Mouse (Mus musculus): ENCODE measurements around the gene Hivep3. TPM values are rescaled to one million over a fixed set of nuclear protein-coding genes. Genes with fewer than 3 reads are reported as not detected.

Gene Hivep3
- polyA plus RNA-seq, 1 experiment from 2014 or later = 17.1 TPM

GRCm38 (mm10) chr4:119957970-119958369, 224.4 kb downstream of the Hivep3 start:
- DNase-seq = no peak
- 93% methylated on average over 2 of the region's 2 CpGs for WGBS

GRCm38 (mm10) chr4:119959293-119959692, 225.7 kb downstream of the Hivep3 start:
- ATAC-seq (ENCODE audit: low FRiP score, low TSS enrichment) = no peak
- no peaks in the 10 kb centered on the region for H3K4me1 ChIP-seq (ENCODE audit: control insufficient read depth, insufficient read depth, low read length)
- 83% methylated on average over 7 of the region's 7 CpGs for WGBS
- H3K36me3 ChIP-seq (ENCODE audit: control insufficient read depth, insufficient read depth, low read length) = no peaks in the 10 kb centered on the region
- H3K27ac ChIP-seq (replicated peaks; ENCODE audit: low read depth, low read length) = no peak overlapping the region
- no peak overlapping the region for H3K4me3 ChIP-seq (replicated peaks; ENCODE audit: low read depth, low read length)
- H3K27me3 ChIP-seq (ENCODE audit: control insufficient read depth, insufficient read depth, low read length) = no peaks in the 10 kb centered on the region
- no peak overlapping the region for H3K9ac ChIP-seq (replicated peaks; ENCODE audit: low read length)
- DNase-seq = no peak
- H3K4me2 ChIP-seq (ENCODE audit: low read length) = no peak overlapping the region
- no peaks in the 10 kb centered on the region for H3K9me3 ChIP-seq (ENCODE audit: control insufficient read depth, low read length)

More at GRCm38 (mm10) chr4:119957970-119958369, 224.4 kb downstream of the Hivep3 start:
- Histone ChIP-seq H3K4me2 (ENCODE audit: low read length) (no peak overlapping the region), H3K36me3 (ENCODE audit: control insufficient read depth, insufficient read depth, low read length) (no peaks in the 10 kb centered on the region), H3K9me3 (ENCODE audit: control insufficient read depth, low read length) (no peaks in the 10 kb centered on the region), H3K27me3 (ENCODE audit: control insufficient read depth, insufficient read depth, low read length) (no peaks in the 10 kb centered on the region), H3K4me3 (replicated peaks; ENCODE audit: low read depth, low read length) (no peak overlapping the region), H3K4me1 (ENCODE audit: control insufficient read depth, insufficient read depth, low read length) (no peaks in the 10 kb centered on the region), H3K27ac (replicated peaks; ENCODE audit: low read depth, low read length) (no peak overlapping the region), H3K9ac (replicated peaks; ENCODE audit: low read length) (no peak overlapping the region)
- ATAC-seq (ENCODE audit: low FRiP score, low TSS enrichment) = no peak

- H3K4me2 ChIP-seq (ENCODE audit: low read length) = no peak overlapping the region
- H3K9ac ChIP-seq (replicated peaks; ENCODE audit: low read length) = no peak overlapping the region
- DNase-seq (no peak), ATAC-seq (ENCODE audit: low FRiP score, low TSS enrichment) (no peak)
- no peaks in the 10 kb centered on the region for H3K27me3 ChIP-seq (ENCODE audit: control insufficient read depth, insufficient read depth, low read length)
- H3K4me3 ChIP-seq (replicated peaks; ENCODE audit: low read depth, low read length) = no peak overlapping the region
- no peaks in the 10 kb centered on the region for H3K9me3 ChIP-seq (ENCODE audit: control insufficient read depth, low read length)
- H3K4me1 ChIP-seq (ENCODE audit: control insufficient read depth, insufficient read depth, low read length) = no peaks in the 10 kb centered on the region
- no peak overlapping the region for H3K27ac ChIP-seq (replicated peaks; ENCODE audit: low read depth, low read length)
- H3K36me3 ChIP-seq (ENCODE audit: control insufficient read depth, insufficient read depth, low read length) = no peaks in the 10 kb centered on the region
- WGBS = 91% methylated on average over 1 of the region's 1 CpGs
These were observed 226.3 kb downstream of the Hivep3 start for GRCm38 (mm10) chr4:119959873-119960272.

GRCm38 (mm10) chr4:119960523-119960922, 226.9 kb downstream of the Hivep3 start:
- no peak overlapping the region for H3K4me2 ChIP-seq (ENCODE audit: low read length)
- DNase-seq = peak; percentile 26
- 77% methylated on average over 6 of the region's 6 CpGs for WGBS
- H3K27me3 ChIP-seq (ENCODE audit: control insufficient read depth, insufficient read depth, low read length) = no peaks in the 10 kb centered on the region
- H3K9ac ChIP-seq (replicated peaks; ENCODE audit: low read length) = no peak overlapping the region
- no peaks in the 10 kb centered on the region for H3K4me1 ChIP-seq (ENCODE audit: control insufficient read depth, insufficient read depth, low read length)
- H3K4me3 ChIP-seq (replicated peaks; ENCODE audit: low read depth, low read length) = no peak overlapping the region
- ATAC-seq (ENCODE audit: low FRiP score, low TSS enrichment) = peak; percentile 27; the same call in 1 of the 2 replicates
- no peak overlapping the region for H3K27ac ChIP-seq (replicated peaks; ENCODE audit: low read depth, low read length)
- H3K36me3 ChIP-seq (ENCODE audit: control insufficient read depth, insufficient read depth, low read length) = no peaks in the 10 kb centered on the region
- no peaks in the 10 kb centered on the region for H3K9me3 ChIP-seq (ENCODE audit: control insufficient read depth, low read length)

DNA sequence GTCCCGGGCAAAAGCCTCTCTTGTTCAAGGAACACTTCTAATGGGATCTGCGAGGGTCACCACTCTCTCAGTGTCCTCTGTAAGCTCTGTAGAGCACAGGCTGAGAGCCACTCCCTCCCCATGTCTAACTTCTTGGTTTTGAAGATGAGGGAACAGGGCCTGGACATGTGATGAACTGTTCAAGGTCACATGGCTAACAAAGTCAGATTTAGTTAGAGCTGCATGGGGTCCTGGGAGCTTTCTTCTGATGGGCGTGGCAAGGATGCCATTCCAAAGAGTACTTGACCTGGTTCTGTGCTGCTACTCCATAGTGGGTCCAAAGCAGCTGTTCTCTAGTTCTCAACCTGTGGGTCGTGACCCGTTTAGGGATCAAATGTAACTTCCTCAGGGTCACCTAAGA, 227.6 kb downstream of the Hivep3 start:
- no peak overlapping the region for H3K4me2 ChIP-seq (ENCODE audit: low read length)
- no peak overlapping the region for H3K9ac ChIP-seq (replicated peaks; ENCODE audit: low read length)
- no peaks in the 10 kb centered on the region for H3K4me1 ChIP-seq (ENCODE audit: control insufficient read depth, insufficient read depth, low read length)
- ATAC-seq (ENCODE audit: low FRiP score, low TSS enrichment) (no peak), DNase-seq (no peak)
- H3K4me3 ChIP-seq (replicated peaks; ENCODE audit: low read depth, low read length) = no peak overlapping the region
- no peaks in the 10 kb centered on the region for H3K9me3 ChIP-seq (ENCODE audit: control insufficient read depth, low read length)
- H3K27me3 ChIP-seq (ENCODE audit: control insufficient read depth, insufficient read depth, low read length) = no peaks in the 10 kb centered on the region
- H3K27ac ChIP-seq (replicated peaks; ENCODE audit: low read depth, low read length) = no peak overlapping the region
- WGBS = 85% methylated on average over 5 of the region's 5 CpGs
- H3K36me3 ChIP-seq (ENCODE audit: control insufficient read depth, insufficient read depth, low read length) = no peaks in the 10 kb centered on the region

GRCm38 (mm10) chr4:119962066-119962465, 228.5 kb downstream of the Hivep3 start:
- no peaks in the 10 kb centered on the region for H3K9me3 ChIP-seq (ENCODE audit: control insufficient read depth, low read length)
- H3K4me1 ChIP-seq (ENCODE audit: control insufficient read depth, insufficient read depth, low read length) = no peaks in the 10 kb centered on the region
- ATAC-seq (ENCODE audit: low FRiP score, low TSS enrichment) = no peak
- no peaks in the 10 kb centered on the region for H3K27me3 ChIP-seq (ENCODE audit: control insufficient read depth, insufficient read depth, low read length)
- no peak overlapping the region for H3K9ac ChIP-seq (replicated peaks; ENCODE audit: low read length)
- H3K4me3 ChIP-seq (replicated peaks; ENCODE audit: low read depth, low read length) = no peak overlapping the region
- H3K27ac ChIP-seq (replicated peaks; ENCODE audit: low read depth, low read length) = no peak overlapping the region
- WGBS = 88% methylated on average over 5 of the region's 5 CpGs
- no peaks in the 10 kb centered on the region for H3K36me3 ChIP-seq (ENCODE audit: control insufficient read depth, insufficient read depth, low read length)
- no peak for DNase-seq
- no peak overlapping the region for H3K4me2 ChIP-seq (ENCODE audit: low read length)

DNA sequence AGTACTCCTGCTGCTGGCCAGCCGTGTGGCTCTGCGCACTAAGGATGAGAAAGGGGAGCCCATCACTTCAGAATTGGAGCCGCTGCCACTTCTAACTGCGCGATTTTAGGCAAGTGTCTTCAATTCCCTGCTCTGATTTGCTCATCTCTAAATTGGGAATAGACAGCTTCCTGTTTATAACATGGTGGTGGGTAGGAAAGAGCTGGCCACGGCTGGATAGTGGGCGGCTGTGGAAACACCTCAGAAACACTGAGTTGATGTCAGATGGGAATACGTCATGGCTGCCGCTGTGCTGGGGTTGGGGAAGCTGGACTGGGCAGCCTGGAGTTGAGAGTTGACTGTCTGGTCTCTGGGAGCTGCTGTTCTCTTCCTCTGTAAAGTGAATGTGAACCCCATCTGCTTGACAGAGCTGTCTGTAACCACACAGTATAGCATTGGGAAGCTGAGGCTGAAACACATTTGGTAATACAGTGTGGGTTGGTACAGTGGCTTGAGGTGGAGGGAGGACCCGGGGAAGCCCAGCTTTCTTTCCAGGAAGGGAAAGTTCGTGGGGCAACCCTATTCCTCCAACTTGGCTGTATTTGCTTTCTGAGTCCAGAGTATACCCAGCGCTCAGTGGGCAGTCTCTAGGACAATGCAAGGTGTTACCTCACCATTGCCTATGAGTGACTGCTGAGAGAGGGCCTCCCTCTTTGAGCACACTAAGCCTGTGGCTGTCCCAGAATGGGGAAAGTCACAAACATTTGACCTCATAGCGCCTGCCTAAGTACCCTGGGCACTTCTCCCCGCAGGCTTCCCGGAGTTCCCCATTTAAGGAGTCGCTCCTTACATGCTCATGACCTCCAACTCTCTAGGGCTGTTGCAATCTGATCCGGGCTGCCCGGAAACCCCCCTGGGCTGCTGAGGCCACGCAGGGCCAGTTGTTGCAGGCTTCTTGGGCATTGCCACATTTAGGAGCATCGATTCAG, 232.8 kb downstream of the Hivep3 start:
- WGBS = 73% methylated on average over 20 of the region's 20 CpGs
- no peak for ATAC-seq (ENCODE audit: low FRiP score, low TSS enrichment)
- H3K27ac ChIP-seq (replicated peaks; ENCODE audit: low read depth, low read length) = no peak overlapping the region
- DNase-seq = no peak
- H3K4me1 ChIP-seq (ENCODE audit: control insufficient read depth, insufficient read depth, low read length) = peaks cover 12% of the 10 kb centered on the region
- H3K27me3 ChIP-seq (ENCODE audit: control insufficient read depth, insufficient read depth, low read length) = no peaks in the 10 kb centered on the region
- no peaks in the 10 kb centered on the region for H3K9me3 ChIP-seq (ENCODE audit: control insufficient read depth, low read length)
- H3K36me3 ChIP-seq (ENCODE audit: control insufficient read depth, insufficient read depth, low read length) = no peaks in the 10 kb centered on the region
- H3K9ac ChIP-seq (replicated peaks; ENCODE audit: low read length) = no peak overlapping the region
- no peak overlapping the region for H3K4me3 ChIP-seq (replicated peaks; ENCODE audit: low read depth, low read length)
- no peak overlapping the region for H3K4me2 ChIP-seq (ENCODE audit: low read length)

- DNase-seq (no peak), ATAC-seq (ENCODE audit: low FRiP score, low TSS enrichment) (no peak)
- H3K4me1 ChIP-seq (ENCODE audit: control insufficient read depth, insufficient read depth, low read length) = peaks cover 12% of the 10 kb centered on the region
- no peaks in the 10 kb centered on the region for H3K9me3 ChIP-seq (ENCODE audit: control insufficient read depth, low read length)
- no peak overlapping the region for H3K9ac ChIP-seq (replicated peaks; ENCODE audit: low read length)
- 61% methylated on average over 5 of the region's 5 CpGs for WGBS
- no peak overlapping the region for H3K4me2 ChIP-seq (ENCODE audit: low read length)
- H3K36me3 ChIP-seq (ENCODE audit: control insufficient read depth, insufficient read depth, low read length) = no peaks in the 10 kb centered on the region
- no peak overlapping the region for H3K4me3 ChIP-seq (replicated peaks; ENCODE audit: low read depth, low read length)
- H3K27me3 ChIP-seq (ENCODE audit: control insufficient read depth, insufficient read depth, low read length) = no peaks in the 10 kb centered on the region
- no peak overlapping the region for H3K27ac ChIP-seq (replicated peaks; ENCODE audit: low read depth, low read length)
These were observed 233.6 kb downstream of the Hivep3 start for GRCm38 (mm10) chr4:119967073-119967608.

DNA sequence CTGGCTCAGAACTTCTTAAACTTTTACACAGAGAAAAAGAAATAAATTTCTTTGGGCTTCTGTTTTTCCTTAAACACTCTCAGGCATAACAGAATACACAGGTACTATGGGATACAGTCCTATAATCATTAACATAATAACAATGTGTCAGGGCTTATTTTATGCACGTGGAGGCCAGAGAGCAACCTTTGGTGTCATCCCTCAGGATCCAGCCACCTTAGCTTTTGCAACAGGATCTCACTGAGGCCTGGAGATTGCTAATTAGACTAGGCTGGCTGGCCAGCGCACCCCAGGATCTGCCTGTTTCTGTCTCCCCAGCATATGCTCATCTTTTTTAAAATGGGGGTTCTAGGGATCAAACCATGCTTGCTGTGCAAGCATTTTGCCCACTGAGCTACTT, 234.1 kb downstream of the Hivep3 start:
- ATAC-seq (ENCODE audit: low FRiP score, low TSS enrichment) (no peak), DNase-seq (no peak)
- 74% methylated on average over 2 of the region's 2 CpGs for WGBS

More for the DNA sequence above, 234.1 kb downstream of the Hivep3 start:
- Histone ChIP-seq H3K9ac (replicated peaks; ENCODE audit: low read length) (no peak overlapping the region), H3K9me3 (ENCODE audit: control insufficient read depth, low read length) (no peaks in the 10 kb centered on the region), H3K4me2 (ENCODE audit: low read length) (no peak overlapping the region), H3K27me3 (ENCODE audit: control insufficient read depth, insufficient read depth, low read length) (no peaks in the 10 kb centered on the region), H3K27ac (replicated peaks; ENCODE audit: low read depth, low read length) (no peak overlapping the region), H3K4me1 (ENCODE audit: control insufficient read depth, insufficient read depth, low read length) (peaks cover 12% of the 10 kb centered on the region), H3K36me3 (ENCODE audit: control insufficient read depth, insufficient read depth, low read length) (no peaks in the 10 kb centered on the region), H3K4me3 (replicated peaks; ENCODE audit: low read depth, low read length) (no peak overlapping the region)

Measured in midbrain, embryonic 14.5 days (tissue).